Mouse (Mus musculus) forebrain, embryonic 11.5 days (tissue): Measurements from ENCODE around the gene Plcb3. TPM values are rescaled to one million over a fixed set of nuclear protein-coding genes. Genes with fewer than 3 reads are reported as not detected.
A peak's percentile ranks its signal among the peaks of the same experiment; 100 is the strongest.

ENCODE experiments used
- ATAC-seq: fragments of 200-750 bp; cut with Nextera tagmentation; replicated peaks from 2 replicates; pipeline ENCODE4 v1.8.0; 2017; ENCODE audit warnings: moderate TSS enrichment; ENCODE audit not compliant: low FRiP score
- DNase-seq: peaks from one replicate; pipeline ENCODE4 v3.0.0-alpha.2; 2017; ENCODE audit warnings: low spot score
- H3K27ac ChIP-seq: fragments of 300-500 bp; sonication (generic); 2 replicates; pipeline ENCODE4 v1.5.1; 2014; ENCODE audit warnings: low read depth, low read length
- H3K27me3 ChIP-seq: fragments of 300-500 bp; sonication (generic); 2 replicates; pipeline ENCODE4 v1.6.1; 2014; ENCODE audit warnings: mild to moderate bottlenecking, low read length, mixed read lengths; ENCODE audit not compliant: control insufficient read depth, insufficient read depth
- H3K36me3 ChIP-seq: fragments of 300-500 bp; sonication (generic); 2 replicates; pipeline ENCODE4 v1.6.1; 2014; ENCODE audit warnings: mild to moderate bottlenecking, low read length, moderate library complexity, mixed read lengths; ENCODE audit not compliant: control insufficient read depth, insufficient read depth
- H3K4me1 ChIP-seq: fragments of 300-500 bp; sonication (generic); replicated peaks from 2 replicates; pipeline ENCODE4 v1.6.1; 2014; ENCODE audit warnings: low read length, mixed read lengths; ENCODE audit not compliant: control insufficient read depth, insufficient read depth
- H3K4me2 ChIP-seq: fragments of 300-500 bp; sonication (generic); 2 replicates; pipeline ENCODE4 v1.6.1; 2014; ENCODE audit warnings: low read depth, mild to moderate bottlenecking, low read length, moderate library complexity, mixed read lengths; ENCODE audit not compliant: severe bottlenecking
- H3K4me3 ChIP-seq: fragments of 300-500 bp; sonication (generic); 2 replicates; pipeline ENCODE4 v1.5.1; 2014; ENCODE audit warnings: low read depth, low read length
- H3K9ac ChIP-seq: fragments of 300-500 bp; sonication (generic); 2 replicates; pipeline ENCODE4 v1.6.1; 2014; ENCODE audit warnings: low read length
- H3K9me3 ChIP-seq: fragments of 300-500 bp; sonication (generic); 2 replicates; pipeline ENCODE4 v1.6.1; 2016; ENCODE audit warnings: low read length, mixed read lengths; ENCODE audit not compliant: control insufficient read depth
- WGBS: fragments of 180-500 bp; shearing (Covaris S2); extraction: QIAGEN DNeasy Blood & Tissue Kit; methylation state at CpG from one replicate; pipeline ENCODE4 v1.1.7; 2014; 5-methylcytosine and 5-hydroxymethylcytosine counted together
- polyA plus RNA-seq: library from polyadenylated mRNA; unstranded; fragments of >200 nt; fragmentation: Nextera tagmentation; extraction: Ambion mirVana; gene quantifications from 2 replicates; pipeline ENCODE4 v1.2.1, GENCODE M21; 2014

Gene Plcb3
- polyA plus RNA-seq, 1 experiment from 2014 or later, result 21.2 TPM

DNA sequence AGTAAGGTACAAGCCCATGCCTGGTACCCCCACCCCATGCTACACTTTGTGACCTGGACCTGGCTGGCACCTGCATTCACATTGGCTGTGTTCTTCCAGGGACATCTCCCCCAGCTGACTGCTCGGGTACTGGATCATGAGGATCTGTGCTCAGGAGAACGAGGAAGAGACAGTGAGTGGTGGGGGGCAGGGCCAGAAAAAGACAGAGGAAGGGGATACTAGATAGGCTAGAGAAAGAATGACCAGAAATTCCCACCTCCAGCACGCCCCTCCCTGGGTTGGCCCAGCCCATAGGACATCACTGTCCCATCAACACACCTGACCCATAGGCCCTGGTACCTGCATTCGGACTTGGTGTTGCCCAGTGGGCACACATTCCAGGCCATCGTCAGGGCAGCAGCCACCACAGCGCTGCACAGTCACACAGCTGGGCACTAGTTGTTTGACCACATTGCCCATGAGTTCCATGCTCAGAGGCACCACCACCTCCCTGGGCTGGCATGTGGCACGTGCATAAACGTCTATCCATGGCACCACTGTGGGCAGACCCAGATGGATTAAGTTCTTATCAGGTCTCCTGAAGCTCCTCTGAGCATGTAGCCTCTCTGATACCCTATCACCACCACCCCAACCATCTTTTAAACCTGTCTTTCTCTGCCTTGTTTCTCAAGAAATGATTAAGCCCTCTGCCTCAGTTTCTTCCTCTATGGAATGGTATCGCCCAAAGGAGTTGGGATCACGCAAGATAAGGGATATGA is 9.9 kb upstream of the Plcb3 start:
- Histone ChIP-seq H3K4me2 (peak overlapping the region; percentile 96), H3K4me3 (peak overlapping the region; percentile 87), H3K9ac (peak overlapping the region; percentile 89), H3K4me1 (peaks cover 10% of the 10 kb centered on the region), H3K27me3 (no peaks in the 10 kb centered on the region), H3K9me3 (no peaks in the 10 kb centered on the region), H3K36me3 (peaks cover 3% of the 10 kb centered on the region; the same call in 1 of the 2 replicates), H3K27ac (no peak overlapping the region)
- DNase-seq (no peak), ATAC-seq (no peak)
- 82% methylated on average over 10 of the region's 10 CpGs for WGBS

GRCm38 (mm10) chr19:6985300-6985699 is 9.0 kb upstream of the Plcb3 start:
- Histone ChIP-seq H3K4me1 (peaks cover 10% of the 10 kb centered on the region), H3K27ac (no peak overlapping the region)

GRCm38 (mm10) chr19:6983621-6984020 is 7.4 kb upstream of the Plcb3 start:
- ATAC-seq, result no peak
- Histone ChIP-seq H3K4me3 (no peak overlapping the region), H3K4me2 (no peak overlapping the region), H3K9me3 (no peaks in the 10 kb centered on the region), H3K36me3 (peaks cover 3% of the 10 kb centered on the region; the same call in 1 of the 2 replicates), H3K4me1 (peaks cover 16% of the 10 kb centered on the region), H3K27ac (no peak overlapping the region), H3K27me3 (no peaks in the 10 kb centered on the region), H3K9ac (no peak overlapping the region)
- DNase-seq, result no peak
- WGBS, result 33% methylated on average over 5 of the region's 5 CpGs

More at GRCm38 (mm10) chr19:6985300-6985699, 9.0 kb upstream of the Plcb3 start:
- no peak overlapping the region for H3K4me2 ChIP-seq
- H3K36me3 ChIP-seq, result peaks cover 3% of the 10 kb centered on the region; the same call in 1 of the 2 replicates
- no peaks in the 10 kb centered on the region for H3K27me3 ChIP-seq
- H3K4me3 ChIP-seq, result no peak overlapping the region
- DNase-seq (no peak), ATAC-seq (no peak)
- H3K9me3 ChIP-seq, result no peaks in the 10 kb centered on the region
- no peak overlapping the region for H3K9ac ChIP-seq
- 86% methylated on average over 19 of the region's 19 CpGs for WGBS

DNA sequence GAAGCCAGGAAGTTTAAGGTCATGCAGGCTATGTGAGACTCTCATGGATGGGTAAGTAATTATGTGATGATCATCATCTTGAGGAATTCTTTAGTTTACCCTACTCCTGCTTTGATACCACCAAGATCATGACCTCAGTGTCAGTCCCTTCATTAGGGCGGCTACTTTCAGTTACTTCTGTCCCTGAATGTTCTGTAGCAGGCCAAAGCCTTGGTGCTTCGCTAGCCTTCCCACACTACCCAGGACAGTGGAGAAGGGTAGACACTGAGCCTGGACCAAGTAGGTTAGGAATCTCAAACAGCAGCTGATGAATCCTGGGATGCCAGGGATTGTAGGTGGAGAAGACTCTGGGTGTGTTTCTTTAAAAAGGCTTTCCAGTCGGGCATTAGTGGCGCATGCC is 5.2 kb upstream of the Plcb3 start:
- Histone ChIP-seq H3K9ac (no peak overlapping the region), H3K27me3 (no peaks in the 10 kb centered on the region), H3K4me1 (peaks cover 20% of the 10 kb centered on the region), H3K4me3 (no peak overlapping the region), H3K27ac (no peak overlapping the region), H3K36me3 (peaks cover 3% of the 10 kb centered on the region; the same call in 1 of the 2 replicates), H3K9me3 (no peaks in the 10 kb centered on the region), H3K4me2 (no peak overlapping the region)
- 88% methylated on average over 4 of the region's 4 CpGs for WGBS
- no peak for DNase-seq
- ATAC-seq, result no peak

DNA sequence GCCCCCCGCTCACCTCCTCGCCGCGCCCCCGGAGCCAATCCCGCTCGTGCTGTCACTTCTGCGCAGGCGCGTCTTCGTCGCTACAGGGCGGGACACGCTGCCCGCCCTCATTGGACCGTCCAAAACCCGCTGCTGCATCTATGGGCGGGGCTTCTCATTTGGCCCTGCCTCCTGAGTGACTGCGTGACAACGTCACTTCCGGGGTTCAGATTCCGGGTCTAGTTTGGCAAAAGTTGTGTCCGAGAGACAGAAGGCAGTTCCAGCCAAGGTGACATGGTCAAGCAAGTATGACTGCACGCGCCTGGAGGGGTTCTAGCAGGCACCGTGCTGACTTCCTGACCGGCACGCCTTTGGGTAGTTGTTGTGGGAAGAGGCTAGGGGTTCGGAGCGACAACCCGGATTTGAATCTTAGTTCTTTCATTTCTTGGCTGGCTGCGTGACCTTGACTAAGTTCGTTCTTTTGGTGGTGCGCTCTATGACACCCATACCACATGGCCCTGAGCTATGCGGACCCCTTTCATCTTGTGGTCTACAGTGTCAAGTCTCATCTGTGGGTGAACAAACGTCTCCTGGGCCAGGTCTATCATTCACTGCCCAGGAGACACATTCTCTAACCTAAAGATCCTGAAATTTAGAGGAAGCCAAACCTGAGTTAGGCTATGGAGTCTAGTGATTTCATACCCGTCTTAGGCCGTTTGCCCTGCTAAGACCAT is 4.3 kb upstream of the Plcb3 start, which contains the start of gene Fkbp2:
Gene Fkbp2 (minus strand): TSS at position 121 of the 713 bp plus-strand sequence.
- peak within 1 kb of the TSS; percentile 67 for H3K4me2 ChIP-seq
- H3K4me3 ChIP-seq, result peak within 1 kb of the TSS; percentile 42
- ATAC-seq, result peak; percentile 85
- peak within 1 kb of the TSS; percentile 86 for H3K27ac ChIP-seq
- H3K9ac ChIP-seq, result peak within 1 kb of the TSS; percentile 77
- DNase-seq, result peak; percentile 98
- peaks cover 22% of the 10 kb centered on the region for H3K4me1 ChIP-seq
- H3K36me3 ChIP-seq, result peaks cover 3% of the 10 kb centered on the region; the same call in 1 of the 2 replicates
- 2% methylated on average over 38 of the region's 38 CpGs for WGBS
- H3K27me3 ChIP-seq, result no peaks in the 10 kb centered on the region
- H3K9me3 ChIP-seq, result no peaks in the 10 kb centered on the region

GRCm38 (mm10) chr19:6979486-6980380 is 3.5 kb upstream of the Plcb3 start:
- peak overlapping the region; percentile 67 for H3K4me2 ChIP-seq
- H3K36me3 ChIP-seq, result no peaks in the 10 kb centered on the region; the same call in 1 of the 2 replicates
- no peaks in the 10 kb centered on the region for H3K9me3 ChIP-seq
- H3K4me3 ChIP-seq, result peak overlapping the region; percentile 42
- no peaks in the 10 kb centered on the region for H3K27me3 ChIP-seq
- peak overlapping the region; percentile 86 for H3K27ac ChIP-seq
- ATAC-seq (peak; percentile 87), DNase-seq (peak; percentile 100)
- peaks cover 22% of the 10 kb centered on the region for H3K4me1 ChIP-seq
- H3K9ac ChIP-seq, result peak overlapping the region; percentile 77
- WGBS, result 1% methylated on average over 58 of the region's 59 CpGs

DNA sequence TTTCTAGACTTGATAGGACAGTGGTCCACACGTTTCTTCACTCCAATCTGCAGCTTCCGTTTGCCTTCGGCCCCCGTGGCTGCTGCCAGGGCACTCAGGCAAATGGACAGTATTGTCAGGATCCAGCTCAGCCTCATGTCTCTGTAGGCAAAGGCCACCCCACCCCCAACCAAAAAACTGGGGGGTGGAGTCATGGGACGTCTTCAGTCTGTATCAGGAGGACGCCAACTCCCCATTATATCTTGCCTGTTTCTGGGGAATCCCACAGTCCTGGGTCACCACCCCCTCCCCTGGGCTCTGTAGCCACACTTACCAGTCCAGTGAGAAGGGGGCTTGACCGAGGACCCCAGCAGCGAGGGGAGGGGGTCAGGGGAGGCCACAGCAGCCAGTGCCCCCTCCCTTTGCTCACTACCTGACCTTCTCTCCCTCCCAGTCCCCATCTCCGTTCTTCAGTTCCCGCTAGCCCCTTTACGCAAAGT is 2.8 kb upstream of the Plcb3 start:
- ATAC-seq (no peak), DNase-seq (no peak)
- H3K9ac ChIP-seq, result peak overlapping the region; percentile 62
- H3K4me2 ChIP-seq, result peak overlapping the region; percentile 67
- H3K4me3 ChIP-seq, result peak overlapping the region; percentile 42
- 15% methylated on average over 11 of the region's 11 CpGs for WGBS
- H3K36me3 ChIP-seq, result no peaks in the 10 kb centered on the region; the same call in 1 of the 2 replicates
- no peaks in the 10 kb centered on the region for H3K9me3 ChIP-seq
- H3K27me3 ChIP-seq, result no peaks in the 10 kb centered on the region
- H3K4me1 ChIP-seq, result peaks cover 22% of the 10 kb centered on the region
- peak overlapping the region; percentile 50; the same call in 1 of the 2 replicates for H3K27ac ChIP-seq

DNA sequence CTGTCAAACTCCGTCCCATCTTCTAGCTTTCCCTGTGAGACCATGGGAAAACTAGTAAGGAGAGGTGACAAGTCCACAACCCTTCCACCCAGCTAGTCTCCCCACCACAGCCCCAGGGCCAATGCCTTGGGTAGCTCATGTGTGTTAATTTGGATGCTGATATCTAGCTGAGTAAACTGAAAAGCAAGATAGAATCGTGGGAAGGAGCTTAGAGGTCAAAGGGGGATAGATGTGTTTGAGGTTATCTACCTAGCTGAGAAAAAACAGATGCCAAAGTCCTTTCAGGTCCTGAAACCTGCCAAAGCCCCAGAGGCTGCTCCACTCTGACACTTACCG is 2.3 kb upstream of the Plcb3 start:
- H3K27ac ChIP-seq, result 0 out of 2 replicates have a peak overlapping the region, but pooled peaks have one; percentile 20
- no peaks in the 10 kb centered on the region; the same call in 1 of the 2 replicates for H3K36me3 ChIP-seq
- H3K4me3 ChIP-seq, result peak overlapping the region; percentile 42
- no peaks in the 10 kb centered on the region for H3K27me3 ChIP-seq
- H3K4me1 ChIP-seq, result peaks cover 24% of the 10 kb centered on the region
- ATAC-seq (no peak), DNase-seq (no peak)
- peak overlapping the region; percentile 67 for H3K4me2 ChIP-seq
- no peaks in the 10 kb centered on the region for H3K9me3 ChIP-seq
- H3K9ac ChIP-seq, result peak overlapping the region; percentile 62; the same call in 1 of the 2 replicates
- WGBS, result 51% methylated on average over 3 of the region's 3 CpGs
